In genomic region chr17:31826669-31827068, GRCm38 (mm10) we compare ENCODE assay signal across 7 mouse cellular contexts. TPM values are rescaled to one million over a fixed set of nuclear protein-coding genes. Genes with fewer than 3 reads are reported as not detected.
DNase-seq lines count a peak whose midpoint lies in the region; ATAC-seq lines count a peak whose summit lies in the region.

No protein-coding gene starts in this region.

- no peak overlapping the region for H3K4me2 ChIP-seq in neural tube, embryonic 14.5 days (ENCODE audit: low read depth, low read length)

- no peak for DNase-seq in neural tube, embryonic 10.5 days (ENCODE audit: extremely low spot score, low spot score)
- DNase-seq in gastrocnemius, postnatal 25 days = peak; percentile 53
- DNase-seq in kidney, postnatal 14 days = peak; percentile 65
- DNase-seq in cerebellum, adult 8-10 months = no peak
- no peak for DNase-seq in left cerebral cortex, postnatal 25 days (ENCODE audit: low spot score in 2 of 2)

- no peak overlapping the region for H3K4me3 ChIP-seq in neural tube, embryonic 14.5 days (ENCODE audit: low read depth, low read length)

- 28% methylated on average over 6 of the region's 6 CpGs for WGBS in neural tube, embryonic 14.5 days

- H3K27ac ChIP-seq in neural tube, embryonic 14.5 days (ENCODE audit: low read depth, low read length) = 0 out of 2 replicates have a peak overlapping the region, but pooled peaks have one; percentile 16

- no peaks in the 10 kb centered on the region for H3K36me3 ChIP-seq in neural tube, embryonic 14.5 days (ENCODE audit: control insufficient read depth, insufficient read depth, low read length)

- H3K27me3 ChIP-seq in neural tube, embryonic 14.5 days (ENCODE audit: control insufficient read depth, insufficient read depth, low read length) = no peaks in the 10 kb centered on the region

- intact Hi-C loops in left cerebral cortex, postnatal 25 days (cut with DNase I) = no loop called here

- no peak overlapping the region for H3K9ac ChIP-seq in neural tube, embryonic 14.5 days (replicated peaks; ENCODE audit: low read depth, low read length)

- no peak for ATAC-seq in neural tube, embryonic 14.5 days (ENCODE audit: low read depth)
- no peak for ATAC-seq in activated CD4-positive, CD25-positive, alpha-beta regulatory T cell, adult 4 months

- no peaks in the 10 kb centered on the region for H3K9me3 ChIP-seq in neural tube, embryonic 14.5 days (ENCODE audit: control insufficient read depth, low read length)

- H3K4me1 ChIP-seq in neural tube, embryonic 14.5 days (ENCODE audit: control insufficient read depth, insufficient read depth, low read length) = 0 out of 2 replicates have a peak, but pooled peaks cover 9% of the 10 kb centered on the region

RNA-seq across cellular contexts. Expression of gene Sik1, which starts 28.9 kb away (rescaled TPM):
- polyA plus RNA-seq in neural tube, embryonic 14.5 days (2014; fragmentation: Nextera tagmentation; extraction: Ambion mirVana) = 18.6 and 19.6 TPM in 2 replicates
- 10 to 100 TPM; 17.2 to 19.6 TPM for total RNA-seq in gastrocnemius, postnatal 25 days (2021)
- polyA plus RNA-seq in activated CD4-positive, CD25-positive, alpha-beta regulatory T cell, adult 4 months (2017; shearing (Covaris generic)) = 1 to 10 TPM; 3.2 to 4.1 TPM
- total RNA-seq in left cerebral cortex, postnatal 25 days (2021) = 10 to 100 TPM; 20.2 to 20.9 TPM

Comparison
In these comparisons a context has a peak if more than half of its experiments do, and no peak if none do; other contexts are left out.
1. DNase-seq: peak in gastrocnemius, postnatal 25 days (single experiment) and kidney, postnatal 14 days (single experiment); none in neural tube, embryonic 10.5 days (single experiment), cerebellum, adult 8-10 months (single experiment) and left cerebral cortex, postnatal 25 days (0 of 2).